Mouse (Mus musculus) layer of hippocampus, postnatal 14 days (tissue): ENCODE data around the gene Ap1g1. TPM values are rescaled to one million over a fixed set of nuclear protein-coding genes. Genes with fewer than 3 reads are reported as not detected.

Experiments
- total RNA-seq, 2 experiments: library from RNA; stranded (reverse); gene quantifications; 2 replicates each; pipeline ENCODE4 v1.2.3; 2021

The Ap1g1 gene
- total RNA-seq, 2 experiments from 2014 or later: 85.2 to 88.6 TPM

Other genes with a start within 250 kb of the Ap1g1 start
- 10 to 100 TPM; 22.7 to 24.8 TPM for gene Dhx38, start 212.7 kb upstream of the Ap1g1 start, total RNA-seq
- 10 to 100 TPM; 12.3 to 13.8 TPM for gene Txnl4b, start 212.7 kb upstream of the Ap1g1 start, total RNA-seq
- not detected for gene Hp, start 199.4 kb upstream of the Ap1g1 start, total RNA-seq
- gene Dhodh, start 169.9 kb upstream of the Ap1g1 start, total RNA-seq: 10 to 100 TPM; 22.2 to 25.6 TPM
- 1 to 10 TPM in 1 of 2 experiments, under 1 TPM in 1; 0.93 to 2.0 TPM for gene Pkd1l3, start 164.0 kb upstream of the Ap1g1 start, total RNA-seq
- gene Ist1, start 85.3 kb upstream of the Ap1g1 start, total RNA-seq: 10 to 100 TPM; 86.1 to 97.9 TPM
- gene Zfp821, start 73.0 kb upstream of the Ap1g1 start, total RNA-seq: 10 to 100 TPM; 49.5 to 55.7 TPM
- gene Atxn1l, start 40.8 kb upstream of the Ap1g1 start, total RNA-seq: 10 to 100 TPM; 40.9 to 44.5 TPM
- gene Phlpp2, start 90.0 kb downstream of the Ap1g1 start, total RNA-seq: 10 to 100 TPM; 22.9 to 24.3 TPM
- under 1 TPM in 1 of 2 experiments, not detected in 1; 0.35 TPM for gene Marveld3, start 183.6 kb downstream of the Ap1g1 start, total RNA-seq
- gene Tat, start 211.9 kb downstream of the Ap1g1 start, total RNA-seq: not detected